Mouse (Mus musculus) CH12.LX (cell line): ENCODE data around the gene Polr3g.

Experiments
- CHD1 ChIP-seq: IDR thresholded peaks from 2 replicates; pipeline ENCODE4 v1.6.1; 2012; ENCODE audit warnings: low read depth, low read length, improper control_type of control experiment, inconsistent platforms
- CTCF ChIP-seq, 2 experiments: IDR thresholded peaks in 1 of 2; conservative IDR thresholded peaks in 1 of 2; 2 replicates each; pipeline ENCODE4 v1.5.1; 2011 to 2012; ENCODE audit warnings: low read depth in 2 of 2, low read length in 2 of 2, improper control_type of control experiment in 1 of 2, inconsistent platforms in 1 of 2, mild to moderate bottlenecking in 1 of 2, moderate library complexity in 1 of 2
- EP300 ChIP-seq: IDR thresholded peaks from 2 replicates; pipeline ENCODE4 v1.6.1; 2011; ENCODE audit warnings: low read length, improper control_type of control experiment
- JUND ChIP-seq: conservative IDR thresholded peaks from 2 replicates; pipeline ENCODE4 v1.6.1; 2011; ENCODE audit warnings: low read depth, low read length, improper control_type of control experiment
- MAZ ChIP-seq: IDR thresholded peaks from 2 replicates; pipeline ENCODE4 v1.6.1; 2012; ENCODE audit warnings: low read depth, mild to moderate bottlenecking, inconsistent platforms, low read length, improper control_type of control experiment, moderate library complexity
- POLR2A ChIP-seq: IDR thresholded peaks from 2 replicates; pipeline ENCODE4 v1.6.1; 2011; ENCODE audit warnings: low read depth, mild to moderate bottlenecking, improper control_type of control experiment, low read length
- SIN3A ChIP-seq: IDR thresholded peaks from 2 replicates; pipeline ENCODE4 v1.6.1; 2012; ENCODE audit warnings: low read length, improper control_type of control experiment, inconsistent platforms
- USF1 ChIP-seq: IDR thresholded peaks from 2 replicates; pipeline ENCODE4 v1.6.1; 2014; ENCODE audit warnings: low read depth, mild to moderate bottlenecking, inconsistent platforms, low read length, improper control_type of control experiment
- USF2 ChIP-seq: conservative IDR thresholded peaks from 2 replicates; pipeline ENCODE4 v1.6.1; 2011; ENCODE audit warnings: low read depth, low read length, improper control_type of control experiment

- TF ChIP-seq EP300 (no peak), USF1 (no peak), CTCF (conservative IDR thresholded peaks at IDR 0.05 in 1 of 2, IDR thresholded peaks at IDR 0.05 in 1 of 2; ENCODE audit: low read depth in 2 of 2, low read length in 2 of 2) (no peak), POLR2A (no peak), SIN3A (no peak), CHD1 (no peak), USF2 (no peak), MAZ (no peak), JUND (no peak)
Observed at GRCm38 (mm10) chr13:81684884-81685283, 25.9 kb downstream of the Polr3g start.
